Mouse (Mus musculus): ENCODE data around the gene Tmem30b. TPM values are rescaled to one million over a fixed set of nuclear protein-coding genes. Genes with fewer than 3 reads are reported as not detected.
A peak's percentile ranks its signal among the peaks of the same experiment; 100 is the strongest.
"Not testable (repeated sequence)": the region's sequence is repeated elsewhere in the genome, so short reads cannot be mapped to it uniquely, and the experiment has no call there.

The Tmem30b gene
- polyA plus RNA-seq, 1 experiment from 2014 or later, result 38.6 TPM

GRCm38 (mm10) chr12:73529590-73529989, 16.6 kb downstream of the Tmem30b start:
- WGBS, result 65% methylated on average over 11 of the region's 11 CpGs
- 0 out of 2 replicates have a peak overlapping the region, but pooled peaks have one; percentile 2 for H3K4me2 ChIP-seq (ENCODE audit: low read depth, low read length)
- H3K4me1 ChIP-seq (ENCODE audit: control insufficient read depth, insufficient read depth, low read length), result no peaks in the 10 kb centered on the region
- H3K9me3 ChIP-seq (replicated peaks; ENCODE audit: control insufficient read depth, low read length), result no peaks in the 10 kb centered on the region
- no peak overlapping the region for H3K9ac ChIP-seq (ENCODE audit: low read length)
- H3K4me3 ChIP-seq (replicated peaks; ENCODE audit: low read length), result no peak overlapping the region
- H3K36me3 ChIP-seq (ENCODE audit: control insufficient read depth, insufficient read depth, low read length), result no peaks in the 10 kb centered on the region
- H3K27ac ChIP-seq (ENCODE audit: low read length), result no peak overlapping the region
- H3K27me3 ChIP-seq (ENCODE audit: control insufficient read depth, insufficient read depth, low read length), result peaks cover 4% of the 10 kb centered on the region; the same call in 1 of the 2 replicates
- ATAC-seq (ENCODE audit: insufficient read depth, low FRiP score), result peak; percentile 40; the same call in 1 of the 2 replicates

DNA sequence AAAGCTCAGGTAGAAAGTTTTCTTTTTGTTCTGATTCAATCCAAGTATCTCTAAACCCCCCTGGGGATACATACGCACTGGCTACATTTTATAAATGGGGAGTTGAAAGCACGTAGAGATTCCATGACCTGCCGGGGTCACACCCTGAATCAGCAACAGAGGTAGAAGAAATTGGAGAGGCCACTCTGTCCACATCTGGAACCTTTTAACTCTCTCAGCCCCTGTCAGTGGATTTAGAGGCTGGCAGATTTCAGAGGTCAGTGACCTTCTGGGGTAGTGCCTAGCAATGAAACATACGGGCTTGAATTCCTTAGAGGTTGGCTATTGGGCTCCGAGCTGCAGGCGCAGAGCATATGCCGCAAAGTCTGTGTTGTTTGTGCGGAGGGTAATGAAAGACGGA, 17.1 kb downstream of the Tmem30b start:
- no peak overlapping the region for H3K4me3 ChIP-seq (replicated peaks; ENCODE audit: low read length)
- no peak overlapping the region for H3K27ac ChIP-seq (ENCODE audit: low read length)
- 40% methylated on average over 9 of the region's 9 CpGs for WGBS
- no peaks in the 10 kb centered on the region for H3K9me3 ChIP-seq (replicated peaks; ENCODE audit: control insufficient read depth, low read length)
- no peak for ATAC-seq (ENCODE audit: insufficient read depth, low FRiP score)
- no peaks in the 10 kb centered on the region for H3K4me1 ChIP-seq (ENCODE audit: control insufficient read depth, insufficient read depth, low read length)
- peaks cover 4% of the 10 kb centered on the region; the same call in 1 of the 2 replicates for H3K27me3 ChIP-seq (ENCODE audit: control insufficient read depth, insufficient read depth, low read length)
- H3K4me2 ChIP-seq (ENCODE audit: low read depth, low read length), result 0 out of 2 replicates have a peak overlapping the region, but pooled peaks have one; percentile 2
- H3K9ac ChIP-seq (ENCODE audit: low read length), result no peak overlapping the region
- H3K36me3 ChIP-seq (ENCODE audit: control insufficient read depth, insufficient read depth, low read length), result no peaks in the 10 kb centered on the region

DNA sequence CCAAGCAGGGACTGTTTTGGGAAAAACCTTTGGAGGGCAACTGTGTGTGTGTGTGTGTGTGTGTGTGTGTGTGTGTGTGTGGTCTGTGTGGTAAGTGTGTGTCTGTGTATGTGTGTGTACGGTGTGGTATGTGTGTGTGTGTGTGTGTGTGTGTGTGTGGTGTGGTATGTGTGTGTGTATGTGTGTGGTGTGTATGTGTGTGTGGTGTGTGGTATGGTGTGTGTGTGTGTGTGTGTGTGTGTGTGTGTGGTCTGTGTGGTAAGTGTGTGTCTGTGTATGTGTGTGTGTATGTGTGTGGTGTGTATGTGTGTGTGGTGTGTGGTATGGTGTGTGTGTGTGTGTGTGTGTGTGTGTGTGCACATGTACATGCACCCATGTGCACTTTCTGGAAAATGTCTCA, 18.1 kb downstream of the Tmem30b start:
- WGBS, result 100% methylated on average over 1 of the region's 1 CpGs
- not testable (repeated sequence) for ATAC-seq (ENCODE audit: insufficient read depth, low FRiP score); H3K9ac ChIP-seq (ENCODE audit: low read length); H3K27me3 ChIP-seq (ENCODE audit: control insufficient read depth, insufficient read depth, low read length); H3K4me1 ChIP-seq (ENCODE audit: control insufficient read depth, insufficient read depth, low read length); H3K4me3 ChIP-seq (replicated peaks; ENCODE audit: low read length); H3K9me3 ChIP-seq (replicated peaks; ENCODE audit: control insufficient read depth, low read length); H3K36me3 ChIP-seq (ENCODE audit: control insufficient read depth, insufficient read depth, low read length); H3K27ac ChIP-seq (ENCODE audit: low read length); H3K4me2 ChIP-seq (ENCODE audit: low read depth, low read length)

GRCm38 (mm10) chr12:73525254-73525885, 20.8 kb downstream of the Tmem30b start:
- Histone ChIP-seq H3K4me1 (ENCODE audit: control insufficient read depth, insufficient read depth, low read length) (no peaks in the 10 kb centered on the region; the same call in 1 of the 2 replicates), H3K4me2 (ENCODE audit: low read depth, low read length) (no peak overlapping the region), H3K27me3 (ENCODE audit: control insufficient read depth, insufficient read depth, low read length) (peaks cover 4% of the 10 kb centered on the region; the same call in 1 of the 2 replicates), H3K27ac (ENCODE audit: low read length) (no peak overlapping the region), H3K4me3 (replicated peaks; ENCODE audit: low read length) (no peak overlapping the region), H3K9me3 (replicated peaks; ENCODE audit: control insufficient read depth, low read length) (no peaks in the 10 kb centered on the region), H3K9ac (ENCODE audit: low read length) (no peak overlapping the region), H3K36me3 (ENCODE audit: control insufficient read depth, insufficient read depth, low read length) (no peaks in the 10 kb centered on the region)
- no peak for ATAC-seq (ENCODE audit: insufficient read depth, low FRiP score)
- WGBS, result 57% methylated on average over 8 of the region's 8 CpGs

DNA sequence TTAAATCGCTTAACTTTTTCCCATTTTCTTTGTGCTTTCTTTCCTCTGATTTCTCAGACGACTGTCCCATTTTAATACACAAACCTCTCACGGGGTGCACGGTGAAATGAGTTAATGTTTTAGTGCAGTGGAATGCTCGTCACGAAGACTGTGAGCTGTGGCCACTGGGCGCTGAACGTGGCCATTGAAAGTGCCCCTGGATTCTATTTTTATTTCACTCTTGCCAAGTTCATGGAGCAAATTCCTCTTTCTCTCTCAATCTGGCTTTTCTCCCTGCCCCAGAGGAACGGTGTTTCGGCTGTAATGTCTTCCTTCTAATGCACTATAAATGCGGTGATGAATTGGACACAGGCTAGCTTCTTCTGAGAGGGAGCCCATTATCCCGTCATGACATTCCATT, 23.1 kb downstream of the Tmem30b start:
- 67% methylated on average over 12 of the region's 12 CpGs for WGBS
- Histone ChIP-seq H3K27me3 (ENCODE audit: control insufficient read depth, insufficient read depth, low read length) (no peaks in the 10 kb centered on the region), H3K9ac (ENCODE audit: low read length) (no peak overlapping the region), H3K27ac (ENCODE audit: low read length) (no peak overlapping the region), H3K36me3 (ENCODE audit: control insufficient read depth, insufficient read depth, low read length) (no peaks in the 10 kb centered on the region), H3K4me3 (replicated peaks; ENCODE audit: low read length) (no peak overlapping the region), H3K4me2 (ENCODE audit: low read depth, low read length) (no peak overlapping the region), H3K4me1 (ENCODE audit: control insufficient read depth, insufficient read depth, low read length) (no peaks in the 10 kb centered on the region; the same call in 1 of the 2 replicates), H3K9me3 (replicated peaks; ENCODE audit: control insufficient read depth, low read length) (no peaks in the 10 kb centered on the region)
- no peak for ATAC-seq (ENCODE audit: insufficient read depth, low FRiP score)

DNA sequence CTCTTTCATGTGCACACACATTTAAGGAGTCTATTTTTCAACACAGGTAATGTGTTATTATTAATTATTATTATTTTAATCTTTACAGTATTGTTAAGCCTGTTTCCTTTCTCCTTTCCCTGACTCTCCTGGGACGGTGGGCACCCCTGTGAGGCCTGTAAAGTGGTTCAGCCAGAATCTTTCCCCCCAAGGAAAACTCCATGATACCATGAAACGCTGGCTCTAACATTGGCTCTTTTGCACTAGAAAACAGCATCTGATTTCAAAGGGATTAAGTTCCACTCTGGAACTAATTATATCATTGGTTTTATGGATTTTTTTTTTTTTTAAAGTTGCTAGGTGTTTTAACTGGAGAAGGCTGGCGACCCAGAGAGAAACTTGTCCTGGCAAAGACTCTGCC, 24.2 kb downstream of the Tmem30b start:
- WGBS, result 82% methylated on average over 3 of the region's 3 CpGs
- Histone ChIP-seq H3K4me2 (ENCODE audit: low read depth, low read length) (no peak overlapping the region), H3K27ac (ENCODE audit: low read length) (no peak overlapping the region), H3K9ac (ENCODE audit: low read length) (no peak overlapping the region), H3K36me3 (ENCODE audit: control insufficient read depth, insufficient read depth, low read length) (no peaks in the 10 kb centered on the region), H3K27me3 (ENCODE audit: control insufficient read depth, insufficient read depth, low read length) (no peaks in the 10 kb centered on the region), H3K4me3 (replicated peaks; ENCODE audit: low read length) (no peak overlapping the region), H3K4me1 (ENCODE audit: control insufficient read depth, insufficient read depth, low read length) (peaks cover 3% of the 10 kb centered on the region; the same call in 1 of the 2 replicates), H3K9me3 (replicated peaks; ENCODE audit: control insufficient read depth, low read length) (no peaks in the 10 kb centered on the region)
- no peak for ATAC-seq (ENCODE audit: insufficient read depth, low FRiP score)

DNA sequence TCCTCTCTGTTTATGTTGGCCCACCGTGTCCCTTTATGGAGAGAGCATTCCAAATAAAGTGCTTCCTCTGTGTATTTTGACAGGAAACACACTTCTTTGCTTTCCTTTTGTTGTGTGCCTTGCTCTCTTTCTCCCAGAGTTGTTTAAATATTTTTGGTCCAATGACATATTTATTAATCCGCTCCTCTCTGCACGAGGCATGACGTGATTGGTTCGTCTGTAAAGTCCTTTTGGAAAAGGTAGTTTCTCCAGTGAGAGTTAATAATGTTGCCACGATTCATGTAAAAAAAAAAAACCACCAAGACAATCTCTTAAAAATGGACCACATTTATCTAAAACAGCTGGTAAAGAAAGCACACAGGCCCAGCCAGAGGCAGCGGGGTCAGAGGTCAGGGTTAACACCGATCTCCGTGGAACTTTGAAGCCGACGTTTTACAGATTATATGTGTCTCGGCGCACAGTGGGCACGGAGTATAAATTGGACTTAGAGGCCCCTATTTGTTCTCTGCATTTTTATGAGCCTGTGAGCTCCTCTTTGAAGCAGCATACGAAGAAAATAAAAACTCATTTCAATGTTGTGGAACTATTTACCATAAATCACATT, 24.9 kb downstream of the Tmem30b start:
- ATAC-seq (ENCODE audit: insufficient read depth, low FRiP score), result no peak
- Histone ChIP-seq H3K9me3 (replicated peaks; ENCODE audit: control insufficient read depth, low read length) (no peaks in the 10 kb centered on the region), H3K4me2 (ENCODE audit: low read depth, low read length) (peak overlapping the region; percentile 7; the same call in 1 of the 2 replicates), H3K27me3 (ENCODE audit: control insufficient read depth, insufficient read depth, low read length) (no peaks in the 10 kb centered on the region), H3K9ac (ENCODE audit: low read length) (no peak overlapping the region), H3K4me3 (replicated peaks; ENCODE audit: low read length) (no peak overlapping the region), H3K4me1 (ENCODE audit: control insufficient read depth, insufficient read depth, low read length) (peaks cover 3% of the 10 kb centered on the region; the same call in 1 of the 2 replicates), H3K36me3 (ENCODE audit: control insufficient read depth, insufficient read depth, low read length) (no peaks in the 10 kb centered on the region), H3K27ac (ENCODE audit: low read length) (no peak overlapping the region)
- WGBS, result 31% methylated on average over 15 of the region's 15 CpGs

GRCm38 (mm10) chr12:73517768-73518167, 28.4 kb downstream of the Tmem30b start:
- 42% methylated on average over 12 of the region's 12 CpGs for WGBS
- Histone ChIP-seq H3K36me3 (ENCODE audit: control insufficient read depth, insufficient read depth, low read length) (no peaks in the 10 kb centered on the region), H3K27me3 (ENCODE audit: control insufficient read depth, insufficient read depth, low read length) (no peaks in the 10 kb centered on the region), H3K4me2 (ENCODE audit: low read depth, low read length) (peak overlapping the region; percentile 26; the same call in 1 of the 2 replicates), H3K4me3 (replicated peaks; ENCODE audit: low read length) (no peak overlapping the region), H3K4me1 (ENCODE audit: control insufficient read depth, insufficient read depth, low read length) (peaks cover 3% of the 10 kb centered on the region; the same call in 1 of the 2 replicates), H3K27ac (ENCODE audit: low read length) (no peak overlapping the region), H3K9me3 (replicated peaks; ENCODE audit: control insufficient read depth, low read length) (no peaks in the 10 kb centered on the region), H3K9ac (ENCODE audit: low read length) (0 out of 2 replicates have a peak overlapping the region, but pooled peaks have one; percentile 8)
- ATAC-seq (ENCODE audit: insufficient read depth, low FRiP score), result no peak

DNA sequence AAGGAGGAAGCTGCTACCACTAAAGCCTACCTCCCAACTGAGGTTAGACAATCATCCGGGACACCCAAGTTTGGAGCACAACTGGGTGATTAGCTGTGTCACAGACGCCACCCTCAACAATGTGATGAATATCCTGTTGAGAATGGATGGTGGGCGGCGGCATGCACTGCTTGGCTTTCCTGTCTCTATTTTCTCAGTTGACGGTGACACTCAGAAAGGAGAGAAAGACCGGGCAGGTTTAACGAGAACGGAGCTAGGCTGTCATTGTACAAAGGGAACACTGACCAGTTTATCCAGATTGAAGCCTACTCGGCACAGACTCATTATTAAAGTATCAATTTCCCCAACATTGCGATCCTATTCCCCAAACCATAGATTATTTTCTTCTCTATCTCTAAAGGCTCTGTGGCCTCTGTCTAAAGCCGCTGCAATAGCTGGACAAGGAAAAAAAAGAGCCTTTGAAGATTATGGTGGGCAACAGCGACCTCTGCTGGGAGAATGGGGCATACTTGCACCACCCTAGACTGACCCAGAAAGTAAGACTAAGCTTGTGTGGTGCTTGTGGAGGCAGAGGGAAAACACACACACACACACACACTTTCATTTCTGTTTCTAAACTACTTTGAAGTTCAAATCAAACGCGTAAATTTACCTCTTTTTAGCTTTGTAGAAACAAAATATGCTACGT, 29.0 kb downstream of the Tmem30b start:
- Histone ChIP-seq H3K27ac (ENCODE audit: low read length) (no peak overlapping the region), H3K9ac (ENCODE audit: low read length) (no peak overlapping the region), H3K9me3 (replicated peaks; ENCODE audit: control insufficient read depth, low read length) (no peaks in the 10 kb centered on the region), H3K27me3 (ENCODE audit: control insufficient read depth, insufficient read depth, low read length) (no peaks in the 10 kb centered on the region), H3K4me1 (ENCODE audit: control insufficient read depth, insufficient read depth, low read length) (peaks cover 3% of the 10 kb centered on the region; the same call in 1 of the 2 replicates), H3K4me3 (replicated peaks; ENCODE audit: low read length) (no peak overlapping the region), H3K4me2 (ENCODE audit: low read depth, low read length) (peak overlapping the region; percentile 26), H3K36me3 (ENCODE audit: control insufficient read depth, insufficient read depth, low read length) (no peaks in the 10 kb centered on the region)
- 37% methylated on average over 15 of the region's 15 CpGs for WGBS
- peak; percentile 71 for ATAC-seq (ENCODE audit: insufficient read depth, low FRiP score)
